Mouse (Mus musculus): ENCODE data around the gene Rab15.
"Not testable (repeated sequence)": the region's sequence is repeated elsewhere in the genome, so short reads cannot be mapped to it uniquely, and the experiment has no call there.

Gene Rab15

DNA sequence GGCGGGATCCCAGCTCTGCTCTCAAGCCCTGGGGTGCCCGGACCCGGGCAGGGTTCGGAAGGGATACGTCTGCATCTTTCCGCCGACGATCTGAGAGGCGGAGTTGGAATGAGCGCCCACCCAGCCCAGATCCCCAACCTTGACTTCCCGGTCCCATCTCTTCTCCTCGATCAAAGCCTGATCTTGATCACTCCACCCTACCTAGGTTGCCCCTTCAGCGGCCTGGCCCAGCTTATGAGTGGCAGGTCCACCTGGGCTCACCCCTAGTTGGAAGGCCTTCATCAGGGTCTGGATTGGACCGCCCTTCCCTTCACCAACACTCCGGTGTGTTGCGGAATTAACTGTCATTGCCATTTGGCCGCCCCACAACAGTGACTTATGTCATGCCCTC is at the start of gene Rab15:
Rab15 (minus strand) TSS at position 258 of the 391 bp plus-strand sequence.
- DNase-seq = no peak

GRCm38 (mm10) chr12:76869561-76869960 is 46.9 kb upstream of the Rab15 start:
- no peak for DNase-seq

DNA sequence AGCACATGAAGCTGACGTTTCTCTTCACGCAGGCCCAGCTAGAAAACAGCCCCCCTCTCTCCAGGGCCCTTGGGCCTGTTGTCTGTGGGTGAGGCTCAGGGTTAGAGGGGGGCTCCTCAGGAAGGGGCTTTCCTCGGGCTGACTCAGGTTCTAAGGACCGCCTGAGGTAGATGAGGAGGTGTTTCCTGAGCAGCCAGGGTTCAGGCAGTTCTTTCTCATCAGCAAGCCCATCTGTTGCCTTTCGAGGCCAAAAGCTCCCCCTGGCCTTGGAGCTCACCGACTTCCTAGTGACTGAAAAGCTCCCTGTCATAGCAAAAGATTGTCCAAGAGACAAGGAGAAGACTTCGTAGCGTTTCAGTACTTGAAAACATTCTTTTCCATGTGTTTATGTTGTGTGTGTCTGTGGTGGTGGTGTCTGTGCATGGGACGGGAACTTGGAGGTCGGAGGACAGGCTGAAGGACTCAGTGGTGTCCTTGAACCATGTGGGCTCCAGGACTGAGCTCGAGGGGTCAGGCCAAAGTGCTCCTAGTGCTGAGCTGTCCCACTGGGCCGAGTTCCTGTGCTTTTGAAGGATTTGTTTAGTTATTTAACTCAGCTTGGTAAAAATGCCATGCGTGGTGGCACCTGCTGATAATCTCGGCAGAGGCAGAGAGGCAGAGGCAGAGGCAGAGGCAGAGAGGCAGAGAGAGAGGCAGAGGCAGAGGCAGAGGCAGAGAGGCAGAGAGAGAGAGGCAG is 45.9 kb upstream of the Rab15 start:
- DNase-seq = peak; percentile 57

- peak; percentile 54 for DNase-seq
Observed at GRCm38 (mm10) chr12:76867586-76868280, 45.0 kb upstream of the Rab15 start.

DNA sequence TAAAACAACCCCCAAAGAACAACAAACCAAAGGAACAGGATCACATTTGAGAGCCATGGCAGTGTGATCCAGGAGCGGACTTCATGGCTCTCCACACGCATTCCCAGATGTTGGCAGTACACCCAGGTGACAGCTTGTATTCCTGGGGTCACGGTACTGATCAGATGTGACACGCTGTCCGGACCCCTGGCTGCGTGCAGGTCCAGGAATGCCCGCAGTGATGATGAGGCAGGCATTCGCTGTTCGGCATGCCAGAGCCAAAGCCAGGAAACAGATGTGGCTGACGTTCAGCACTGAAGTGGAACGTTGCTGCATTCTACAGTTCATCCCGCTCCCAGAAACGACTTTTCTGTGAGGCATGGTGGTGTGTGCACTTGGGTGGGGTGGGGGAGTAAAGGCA is 42.6 kb upstream of the Rab15 start:
- DNase-seq = no peak

- DNase-seq = no peak
Observed at GRCm38 (mm10) chr12:76863651-76864050, 40.9 kb upstream of the Rab15 start.

- not testable (repeated sequence) for DNase-seq
Observed at GRCm38 (mm10) chr12:76858788-76859187, 36.1 kb upstream of the Rab15 start.

DNA sequence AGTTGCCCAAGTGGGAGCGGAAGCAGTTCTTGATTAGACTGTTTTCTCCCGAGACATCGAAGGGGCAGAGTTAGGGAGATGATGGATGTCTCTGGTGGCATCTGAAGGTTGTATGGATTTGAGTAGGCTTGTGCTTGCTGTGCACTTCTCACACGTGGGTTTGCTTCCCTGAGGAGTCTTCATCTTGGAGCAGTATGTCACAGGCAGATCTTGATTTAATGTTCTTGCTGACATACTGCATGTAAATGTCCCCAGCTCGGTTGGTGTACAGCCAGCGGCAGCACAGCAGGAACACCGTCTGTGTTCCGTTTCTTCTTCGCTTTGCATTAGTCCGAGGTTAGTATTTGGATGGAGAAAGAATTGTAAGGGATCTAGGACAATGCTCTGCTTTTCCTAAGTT is 34.4 kb upstream of the Rab15 start:
- DNase-seq = peak; percentile 58

DNA sequence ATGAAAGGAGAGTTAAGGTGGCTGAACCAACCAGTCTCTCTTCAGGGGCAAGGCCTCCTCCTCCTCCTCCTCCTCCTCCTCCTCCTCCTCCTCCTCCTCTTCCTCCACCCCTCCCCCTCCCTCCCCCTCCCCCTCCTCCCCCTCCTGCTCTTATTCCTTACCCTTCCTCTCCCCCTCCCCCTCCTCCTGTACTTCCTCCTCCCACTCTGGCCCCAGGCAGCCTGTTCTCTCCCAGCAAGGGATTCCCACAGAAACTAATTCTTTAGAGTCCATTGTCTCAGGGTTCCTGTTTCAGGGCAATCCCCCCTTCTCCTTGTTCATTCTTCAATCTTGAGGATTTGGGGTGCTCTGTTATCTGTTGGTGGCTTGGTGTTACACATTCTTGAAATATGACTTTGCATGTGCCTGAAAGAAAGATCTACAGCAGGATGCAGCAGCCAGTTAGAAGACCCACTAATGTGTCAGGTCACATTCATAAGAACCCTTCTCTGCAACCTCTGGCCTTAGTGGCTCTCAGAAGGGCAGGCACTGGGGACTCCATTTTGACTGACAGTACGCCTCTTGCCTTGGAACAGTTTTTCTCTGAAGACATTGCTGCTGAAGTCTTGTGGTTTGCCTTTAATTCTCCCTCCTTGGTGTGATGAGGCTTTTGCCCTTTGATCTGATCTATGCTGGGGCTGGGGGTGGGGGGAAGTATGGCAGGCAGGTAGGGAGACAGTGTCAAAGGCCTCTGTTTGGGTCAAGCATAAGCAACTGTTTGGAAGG is 30.9 kb upstream of the Rab15 start:
- no peak for DNase-seq

GRCm38 (mm10) chr12:76852419-76852818 is 29.7 kb upstream of the Rab15 start:
- no peak for DNase-seq

DNA sequence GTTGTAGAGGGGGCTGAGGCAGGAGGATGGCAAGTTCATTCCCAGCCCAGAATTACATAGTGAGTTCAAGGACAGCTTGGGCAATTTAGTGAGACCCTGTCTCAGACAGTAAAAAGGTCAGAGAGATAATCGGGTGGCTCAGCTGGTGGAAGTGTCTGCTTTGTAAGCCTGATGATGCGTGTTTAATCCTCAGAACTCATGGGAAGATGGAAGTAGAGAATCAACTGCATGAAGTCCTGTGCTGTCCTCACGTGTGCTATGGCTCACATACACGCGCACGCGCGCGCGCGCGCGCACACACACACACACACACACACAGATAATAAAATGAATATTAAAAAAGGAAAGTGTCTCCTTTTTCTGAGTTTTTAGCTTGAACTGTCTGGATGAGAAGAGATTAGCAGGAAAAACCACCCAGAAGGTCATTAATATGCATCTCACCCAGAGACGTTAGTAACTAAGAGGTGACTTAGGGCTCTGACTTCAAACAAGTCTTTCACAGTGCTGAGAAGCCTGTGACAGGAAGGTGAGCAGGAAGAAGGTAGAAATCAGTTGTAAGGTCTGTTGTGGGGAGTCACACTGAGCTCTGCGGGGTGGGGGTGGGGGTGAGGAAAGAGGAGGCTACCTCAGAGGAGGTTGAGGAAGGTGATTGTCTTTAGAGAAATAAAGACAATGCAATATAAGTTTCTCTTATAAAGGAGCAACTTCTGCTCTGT is 21.8 kb upstream of the Rab15 start:
- no peak for DNase-seq

DNA sequence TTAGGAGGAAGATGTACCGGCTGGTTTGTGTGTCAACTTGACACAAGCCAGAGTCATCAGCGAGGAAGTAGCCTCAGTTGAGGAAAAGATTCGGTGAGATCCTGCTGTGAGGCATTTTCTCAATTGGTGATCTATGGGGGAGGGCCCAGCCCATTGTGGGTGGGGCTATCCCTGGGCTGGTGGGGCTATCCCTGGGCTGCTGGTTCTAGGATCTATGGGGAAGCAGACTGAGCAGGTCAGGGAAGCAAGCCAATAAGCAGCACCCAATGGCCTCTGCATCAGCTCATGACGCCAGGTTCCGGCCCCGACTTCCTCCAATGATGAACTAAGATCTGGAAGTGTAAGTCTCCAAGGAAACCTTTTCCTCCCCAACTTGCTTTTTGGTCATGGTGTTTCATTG is 17.4 kb upstream of the Rab15 start:
- DNase-seq = no peak

GRCm38 (mm10) chr12:76839298-76839697 is 16.6 kb upstream of the Rab15 start:
- DNase-seq = no peak

- no peak for DNase-seq
Observed at GRCm38 (mm10) chr12:76837844-76838650, 15.3 kb upstream of the Rab15 start.

DNA sequence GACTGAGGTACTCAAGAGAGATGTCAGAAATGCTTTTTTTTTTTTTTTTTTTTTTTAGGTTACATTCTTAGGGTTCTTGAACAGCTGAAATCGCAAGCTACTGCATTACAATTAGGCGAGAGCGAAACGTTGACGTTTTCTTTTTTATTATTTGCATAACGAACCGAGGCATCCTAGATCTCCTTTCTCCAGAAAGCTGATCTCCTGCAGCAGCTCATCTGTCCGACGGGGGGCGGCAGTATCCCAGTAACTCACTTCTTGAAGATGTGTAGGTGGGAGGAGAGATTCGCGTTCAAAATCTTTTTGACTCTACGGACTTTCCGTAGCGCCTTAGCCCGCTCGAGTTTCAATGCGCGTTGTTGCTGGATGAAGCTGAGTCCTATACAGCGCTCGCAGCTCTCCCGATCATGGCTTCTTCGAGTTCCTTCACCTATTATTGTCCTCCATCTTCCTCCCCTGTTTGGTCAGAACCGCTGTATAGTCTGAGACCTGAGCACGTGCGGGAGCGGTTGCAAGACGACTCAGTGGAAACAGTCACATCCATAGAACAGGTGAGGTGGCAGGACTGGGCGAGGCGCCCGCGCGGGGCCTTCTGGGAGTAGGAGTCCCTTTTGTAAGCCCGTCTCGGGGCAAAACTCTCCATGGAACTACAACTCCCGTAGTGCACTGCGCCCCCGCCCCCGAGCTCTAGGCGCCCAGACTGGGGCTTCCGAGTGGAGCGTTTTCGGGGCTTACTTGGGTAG is 14.6 kb upstream of the Rab15 start:
- DNase-seq = peak; percentile 100

GRCm38 (mm10) chr12:76832704-76833103 is 10.0 kb upstream of the Rab15 start:
- peak; percentile 55 for DNase-seq

DNA sequence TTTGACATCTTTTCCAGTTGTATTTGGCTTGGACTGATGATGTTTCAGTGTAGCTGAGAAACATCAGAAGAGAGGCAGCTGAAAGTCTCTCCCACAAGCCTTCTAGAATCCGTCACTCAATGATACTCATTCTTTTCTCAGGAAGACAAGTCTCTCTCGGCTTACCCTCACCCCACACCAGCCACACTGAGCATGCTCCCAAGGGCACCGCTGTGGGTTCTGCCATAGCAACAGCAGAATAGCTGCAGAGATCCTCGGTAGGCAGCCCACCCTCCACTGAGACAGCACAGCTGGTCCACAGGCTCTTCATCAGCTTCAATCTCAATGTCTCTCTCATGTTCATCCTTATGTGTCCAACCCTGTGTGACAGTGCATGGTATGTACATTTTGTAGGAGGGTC is 2.6 kb upstream of the Rab15 start:
- no peak for DNase-seq

DNA sequence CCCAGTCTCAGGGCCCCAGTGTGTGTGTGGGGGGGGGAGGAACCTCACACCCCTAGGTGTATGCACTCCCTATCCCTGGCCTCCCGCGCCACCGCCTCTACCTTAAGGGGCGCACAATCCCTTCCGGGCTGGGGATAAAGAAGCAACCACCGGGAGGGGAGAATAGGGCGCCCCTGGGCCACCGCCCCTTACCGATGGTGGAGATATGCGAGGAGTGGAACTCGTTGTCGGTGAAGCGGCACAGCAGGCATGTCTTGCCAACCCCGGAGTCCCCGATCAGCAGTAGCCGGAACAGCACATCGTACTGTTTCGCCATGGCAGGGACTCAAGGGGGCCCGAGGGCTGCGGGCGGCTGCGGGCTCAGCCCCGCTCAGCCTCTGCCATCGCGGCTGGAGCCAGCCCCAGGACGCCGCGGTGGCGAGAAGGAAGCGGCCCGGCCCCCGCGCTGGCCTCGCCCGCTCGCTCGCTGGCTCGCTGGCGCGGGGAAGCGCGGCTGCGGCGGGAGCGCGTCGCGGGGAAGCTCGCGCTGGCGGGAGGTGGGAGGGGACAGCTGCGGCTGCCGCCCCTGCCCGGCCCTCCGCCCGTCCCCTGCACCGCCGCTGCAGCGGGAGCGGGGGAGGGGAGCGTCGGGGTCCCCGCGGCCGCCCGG is 582 bp downstream of the Rab15 start:
- DNase-seq = peak; percentile 69

DNA sequence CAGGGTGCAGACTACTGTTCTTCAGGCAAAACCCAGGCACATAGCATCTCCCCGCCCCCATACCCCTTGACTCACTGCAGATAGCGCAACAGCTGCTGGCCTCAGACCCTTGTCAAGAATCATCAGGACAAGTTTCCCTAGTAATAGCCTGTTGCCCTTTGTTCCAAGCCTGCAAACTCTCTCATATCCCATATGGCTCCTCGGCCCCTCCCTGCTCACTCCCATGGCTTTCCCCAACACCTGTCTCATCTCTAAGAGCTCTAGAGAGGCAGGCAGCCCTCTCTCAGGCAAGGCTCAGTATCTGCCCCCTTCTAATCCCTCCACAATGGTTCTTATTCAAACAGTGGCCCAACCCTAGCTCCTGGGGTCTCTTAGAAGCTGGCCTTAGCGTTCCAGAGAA is 2.1 kb downstream of the Rab15 start:
- DNase-seq = no peak

- no peak for DNase-seq
Observed at GRCm38 (mm10) chr12:76819816-76820215, 2.9 kb downstream of the Rab15 start.

GRCm38 (mm10) chr12:76818908-76819307 is 3.8 kb downstream of the Rab15 start:
- DNase-seq = no peak
